Mouse (Mus musculus) bone marrow, adult 2 months (tissue): ENCODE data around the gene Olfr1510.

Experiments used
- CTCF ChIP-seq: fragments of 200-500 bp; IDR thresholded peaks from 2 replicates; pipeline ENCODE4 v1.5.1; 2011; ENCODE audit warnings: low read length, control low read depth; ENCODE audit not compliant: control insufficient read depth, insufficient read depth
- POLR2A ChIP-seq: fragments of 200-500 bp; IDR thresholded peaks from 2 replicates; pipeline ENCODE4 v1.6.1; 2011; ENCODE audit warnings: low read depth, mild to moderate bottlenecking, control low read depth, low read length, borderline replicate concordance; ENCODE audit not compliant: control insufficient read depth

DNA sequence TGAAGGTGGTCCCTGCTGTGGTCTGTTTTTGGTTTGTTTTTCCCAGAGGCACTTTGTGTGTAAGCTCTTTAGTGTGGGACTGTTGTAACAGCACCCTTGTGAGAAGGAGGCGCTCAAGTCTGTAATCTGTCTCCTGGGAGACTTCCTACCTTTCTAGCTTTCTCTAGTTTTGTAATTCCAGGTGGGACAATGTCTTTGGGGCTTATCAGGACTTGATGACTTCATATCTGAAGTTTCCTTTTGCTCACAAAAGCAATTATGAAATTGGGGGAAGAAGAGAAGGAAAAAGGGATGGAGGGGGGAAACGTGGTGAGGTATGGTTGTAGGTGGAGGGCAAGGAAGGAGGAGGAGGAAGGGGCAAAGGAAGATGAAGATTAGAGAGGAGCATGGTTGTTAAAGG, 35.1 kb downstream of the Olfr1510 start, which contains the start of gene Olfr1512:
- TF ChIP-seq CTCF (no peak), POLR2A (no peak)
